Mouse (Mus musculus): ENCODE data around the gene Cd44. TPM values are rescaled to one million over a fixed set of nuclear protein-coding genes. Genes with fewer than 3 reads are reported as not detected.

Cd44 gene
- polyA plus RNA-seq (2017; shearing (Covaris generic)) = 88.2 TPM

GRCm38 (mm10) chr2:102900875-102901827, at the start of gene Cd44:
Gene Cd44 (minus strand): TSS chr2:102901665.

Other genes with a start within 250 kb of the Cd44 start
- not detected for gene Slc1a2, start 243.0 kb downstream of the Cd44 start, polyA plus RNA-seq (2017; shearing (Covaris generic))
- gene Pdhx, start 171.8 kb upstream of the Cd44 start, polyA plus RNA-seq (2017; shearing (Covaris generic)) = 25.6 TPM
- 28.0 TPM for gene Apip, start 172.0 kb upstream of the Cd44 start, polyA plus RNA-seq (2017; shearing (Covaris generic))

All from activated CD4-positive, CD25-positive, alpha-beta regulatory T cell, adult 9 weeks (primary cell).